Mouse (Mus musculus) testis, adult 2 months (tissue): ENCODE measurements around the gene Hoxd10. TPM values are rescaled to one million over a fixed set of nuclear protein-coding genes. Genes with fewer than 3 reads are reported as not detected.
A peak's percentile ranks its signal among the peaks of the same experiment; 100 is the strongest.

Experiments used
- H3K27ac ChIP-seq: fragments of 200-500 bp; 2 replicates; pipeline ENCODE4 v1.5.1; 2012; ENCODE audit warnings: low read depth, low read length; ENCODE audit not compliant: control insufficient read depth, insufficient read depth
- H3K27me3 ChIP-seq: fragments of 200-500 bp; 2 replicates; pipeline ENCODE4 v1.6.1; 2012; ENCODE audit warnings: mild to moderate bottlenecking, low read length, moderate library complexity; ENCODE audit not compliant: control insufficient read depth, insufficient read depth
- H3K36me3 ChIP-seq: fragments of 200-500 bp; 2 replicates; pipeline ENCODE4 v1.6.1; 2012; ENCODE audit warnings: mild to moderate bottlenecking, low read length; ENCODE audit not compliant: control insufficient read depth, insufficient read depth
- H3K4me1 ChIP-seq: fragments of 200-500 bp; 2 replicates; pipeline ENCODE4 v1.6.1; 2012; ENCODE audit warnings: low read length; ENCODE audit not compliant: control insufficient read depth, insufficient read depth
- H3K4me3 ChIP-seq: fragments of 200-500 bp; 2 replicates; pipeline ENCODE4 v1.5.1; 2012; ENCODE audit warnings: low read depth, mild to moderate bottlenecking, low read length, moderate library complexity, mixed read lengths; ENCODE audit not compliant: control insufficient read depth
- CTCF ChIP-seq: fragments of 200-500 bp; IDR thresholded peaks from 2 replicates; pipeline ENCODE4 v1.5.1; 2012; ENCODE audit warnings: low read depth, mild to moderate bottlenecking, inconsistent platforms, low read length, moderate library complexity; ENCODE audit not compliant: control insufficient read depth, insufficient read depth, insufficient replicate concordance
- POLR2A ChIP-seq: fragments of 200-500 bp; IDR thresholded peaks from 2 replicates; pipeline ENCODE4 v1.6.1; 2012; ENCODE audit warnings: low read depth, mild to moderate bottlenecking, inconsistent platforms, low read length, moderate library complexity; ENCODE audit not compliant: control insufficient read depth
- polyA plus RNA-seq: library from polyadenylated mRNA; depleted of rRNA; stranded (reverse); fragments of >200 nt; gene quantifications from 2 replicates; pipeline ENCODE4 v1.2.3, GENCODE M21; 2012

Hoxd10 gene
- polyA plus RNA-seq, 1 experiment, result 0.73 TPM

- Histone ChIP-seq H3K36me3 (no peaks in the 10 kb centered on the region; the same call in 1 of the 2 replicates), H3K4me1 (peaks cover 22% of the 10 kb centered on the region), H3K4me3 (peak overlapping the region; percentile 21; the same call in 1 of the 2 replicates), H3K27me3 (peaks cover 7% of the 10 kb centered on the region; the same call in 1 of the 2 replicates), H3K27ac (peak overlapping the region; percentile 36; the same call in 1 of the 2 replicates)
- no peak for TF ChIP-seq POLR2A
- TF ChIP-seq CTCF, result no peak
These were observed 15.9 kb downstream of the Hoxd10 start for GRCm38 (mm10) chr2:74707599-74707998.

GRCm38 (mm10) chr2:74708676-74709075 is 17.0 kb downstream of the Hoxd10 start:
- Histone ChIP-seq H3K27ac (peak overlapping the region; percentile 49; the same call in 1 of the 2 replicates), H3K27me3 (peaks cover 7% of the 10 kb centered on the region; the same call in 1 of the 2 replicates), H3K4me3 (no peak overlapping the region), H3K4me1 (peaks cover 18% of the 10 kb centered on the region), H3K36me3 (no peaks in the 10 kb centered on the region; the same call in 1 of the 2 replicates)
- TF ChIP-seq POLR2A, result no peak
- TF ChIP-seq CTCF, result no peak

DNA sequence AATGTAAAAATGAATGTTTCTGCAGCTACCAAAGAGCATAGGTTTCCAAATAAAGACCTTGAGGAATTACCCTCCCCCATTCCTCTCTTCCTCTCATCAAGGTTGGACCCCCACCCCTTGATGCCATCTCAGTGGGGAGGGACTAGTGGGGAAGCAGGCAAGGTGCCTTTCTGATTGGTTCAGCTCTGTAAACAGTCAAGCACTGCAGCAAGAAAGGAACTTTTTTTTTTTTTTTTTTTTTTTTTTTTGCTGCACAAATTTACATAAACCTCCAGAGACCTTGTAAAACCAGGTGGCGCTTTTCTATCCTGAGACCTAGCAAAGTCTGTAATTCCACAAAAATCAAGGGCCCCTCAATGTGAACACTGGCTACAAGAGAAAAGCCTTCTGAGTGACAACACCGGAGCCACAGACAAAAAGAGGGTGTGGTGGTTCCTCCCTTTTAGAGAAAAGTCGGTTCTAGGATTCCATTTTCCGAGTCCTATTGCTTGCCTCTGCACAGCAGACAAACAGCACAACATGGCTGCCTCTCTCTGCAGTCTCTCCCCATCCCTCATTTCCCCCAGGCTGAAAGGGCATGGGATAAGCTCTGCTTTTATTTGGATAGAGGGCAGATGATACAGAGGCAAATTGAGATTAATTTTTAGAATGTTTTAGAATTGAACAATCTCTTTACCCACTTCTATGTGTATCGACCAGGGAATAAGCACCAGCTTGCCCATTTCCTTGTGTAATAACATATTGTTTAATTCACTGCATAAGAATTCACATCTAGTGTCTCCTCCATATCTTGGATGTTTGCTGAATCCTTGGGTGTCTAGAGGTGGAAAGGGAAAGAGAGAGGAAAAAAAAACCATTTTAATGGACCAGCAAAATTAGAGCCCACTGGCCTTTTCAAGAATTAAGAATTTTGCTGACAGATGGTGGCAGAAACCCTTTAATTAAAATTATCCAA is 18.0 kb downstream of the Hoxd10 start:
- Histone ChIP-seq H3K36me3 (no peaks in the 10 kb centered on the region; the same call in 1 of the 2 replicates), H3K4me1 (peaks cover 16% of the 10 kb centered on the region), H3K27ac (no peak overlapping the region), H3K4me3 (no peak overlapping the region), H3K27me3 (peaks cover 7% of the 10 kb centered on the region; the same call in 1 of the 2 replicates)
- TF ChIP-seq POLR2A (no peak), CTCF (no peak)

GRCm38 (mm10) chr2:74710929-74711543 is 19.3 kb downstream of the Hoxd10 start:
- Histone ChIP-seq H3K4me3 (peak overlapping the region; percentile 78), H3K27me3 (peaks cover 7% of the 10 kb centered on the region; the same call in 1 of the 2 replicates), H3K36me3 (no peaks in the 10 kb centered on the region; the same call in 1 of the 2 replicates), H3K27ac (peak overlapping the region; percentile 79), H3K4me1 (peaks cover 26% of the 10 kb centered on the region)
- no peak for TF ChIP-seq CTCF

GRCm38 (mm10) chr2:74711721-74712621 is 20.2 kb downstream of the Hoxd10 start, which contains the start of the genes Hoxd3 and Hoxd4:
TSS of gene Hoxd3 (plus strand) at chr2:74711927.
TSS of gene Hoxd4 (plus strand) at chr2:74711929.
- Histone ChIP-seq H3K4me3 (peak within 1 kb of the TSS; percentile 78), H3K4me1 (peaks cover 28% of the 10 kb centered on the region), H3K27ac (peak within 1 kb of the TSS; percentile 79), H3K27me3 (peaks cover 7% of the 10 kb centered on the region; the same call in 1 of the 2 replicates), H3K36me3 (no peaks in the 10 kb centered on the region)
- TF ChIP-seq CTCF (no peak), POLR2A (no peak)

- Histone ChIP-seq H3K4me1 (peaks cover 28% of the 10 kb centered on the region), H3K4me3 (peak overlapping the region; percentile 36; the same call in 1 of the 2 replicates), H3K36me3 (no peaks in the 10 kb centered on the region), H3K27me3 (peaks cover 7% of the 10 kb centered on the region; the same call in 1 of the 2 replicates), H3K27ac (peak overlapping the region; percentile 57; the same call in 1 of the 2 replicates)
- TF ChIP-seq POLR2A (no peak), CTCF (no peak)
These were observed 21.8 kb downstream of the Hoxd10 start for GRCm38 (mm10) chr2:74713239-74714150.
